Mouse (Mus musculus) kidney, adult 9 months (tissue): ENCODE measurements around the gene Ggta1.

Source experiments
- DNase-seq: peaks from one replicate; pipeline ENCODE4 v3.0.0; 2022

Ggta1 gene

GRCm38 (mm10) chr2:35432472-35432871 lies 30.6 kb downstream of the Ggta1 start:
- DNase-seq, result peak; percentile 49

GRCm38 (mm10) chr2:35432011-35432410 lies 31.0 kb downstream of the Ggta1 start:
- peak; percentile 30 for DNase-seq

- DNase-seq, result no peak
These were observed 32.2 kb downstream of the Ggta1 start for GRCm38 (mm10) chr2:35430806-35431205.

GRCm38 (mm10) chr2:35428615-35429300 lies 34.3 kb downstream of the Ggta1 start:
- no peak for DNase-seq

- DNase-seq, result no peak
These were observed 35.5 kb downstream of the Ggta1 start for GRCm38 (mm10) chr2:35427559-35427958.

- DNase-seq, result no peak
These were observed 39.2 kb downstream of the Ggta1 start for GRCm38 (mm10) chr2:35423711-35424339.

GRCm38 (mm10) chr2:35422384-35422783 lies 40.6 kb downstream of the Ggta1 start:
- no peak for DNase-seq

- no peak for DNase-seq
These were observed 42.4 kb downstream of the Ggta1 start for GRCm38 (mm10) chr2:35420681-35421080.

- DNase-seq, result no peak
These were observed 43.4 kb downstream of the Ggta1 start for GRCm38 (mm10) chr2:35419671-35420070.

GRCm38 (mm10) chr2:35419243-35419642 lies 43.8 kb downstream of the Ggta1 start:
- no peak for DNase-seq

GRCm38 (mm10) chr2:35417231-35417630 lies 45.8 kb downstream of the Ggta1 start:
- DNase-seq, result no peak

- DNase-seq, result no peak
These were observed 46.6 kb downstream of the Ggta1 start for GRCm38 (mm10) chr2:35416473-35416872.

GRCm38 (mm10) chr2:35412810-35413209 lies 50.2 kb downstream of the Ggta1 start:
- DNase-seq, result no peak

GRCm38 (mm10) chr2:35412246-35412645 lies 50.8 kb downstream of the Ggta1 start:
- no peak for DNase-seq

GRCm38 (mm10) chr2:35411640-35412190 lies 51.3 kb downstream of the Ggta1 start:
- DNase-seq, result no peak

GRCm38 (mm10) chr2:35409466-35409865 lies 53.6 kb downstream of the Ggta1 start:
- DNase-seq, result no peak

- DNase-seq, result no peak
These were observed 54.5 kb downstream of the Ggta1 start for GRCm38 (mm10) chr2:35408409-35409110.

- no peak for DNase-seq
These were observed 55.2 kb downstream of the Ggta1 start for GRCm38 (mm10) chr2:35407878-35408277.

GRCm38 (mm10) chr2:35407266-35407665 lies 55.8 kb downstream of the Ggta1 start:
- DNase-seq, result no peak

- DNase-seq, result no peak
These were observed 56.4 kb downstream of the Ggta1 start for GRCm38 (mm10) chr2:35406611-35407010.

- no peak for DNase-seq
These were observed 60.6 kb downstream of the Ggta1 start for GRCm38 (mm10) chr2:35402391-35402790.

GRCm38 (mm10) chr2:35400739-35401138 lies 62.3 kb downstream of the Ggta1 start:
- DNase-seq, result no peak

GRCm38 (mm10) chr2:35398184-35398828 lies 64.7 kb downstream of the Ggta1 start:
- no peak for DNase-seq
